Mouse (Mus musculus): ENCODE measurements at regions not wholly inside any gene's neighbourhood (a gene's known extent, or its start where the extent isn't known, plus 50 kb on each side); places are given as distances from the start of the nearest gene placed in this dataset.

DNA sequence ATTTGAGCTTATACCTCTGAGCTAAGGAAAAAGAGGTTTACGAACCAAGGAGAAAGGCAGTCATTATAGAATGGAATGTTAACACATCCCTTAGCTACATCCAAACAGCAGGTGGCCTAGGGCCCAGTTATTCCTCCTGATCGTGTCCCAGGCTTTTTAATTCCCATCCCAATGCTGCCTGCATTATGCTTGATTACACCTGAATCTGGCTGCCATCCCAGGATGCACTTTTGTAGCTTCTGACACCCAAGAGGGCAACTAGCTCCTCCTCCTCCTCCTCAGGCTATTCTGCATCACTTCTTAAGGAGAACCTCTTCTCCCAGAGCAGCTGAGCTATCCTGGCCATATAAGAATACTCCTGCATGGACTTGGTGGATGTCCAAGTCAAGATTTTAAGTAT lies 137.9 kb upstream of the Cox10 start:
- Histone ChIP-seq H3K27me3 (replicated peaks) (no peaks in the 10 kb centered on the region), H3K27ac (ENCODE audit: insufficient read depth, low read depth) (no peak overlapping the region), H3K79me2 (replicated peaks; ENCODE audit: control insufficient read depth, extremely low read depth, insufficient read depth, poor library complexity, severe bottlenecking) (no peaks in the 10 kb centered on the region), H3K9me3 (replicated peaks; ENCODE audit: low read length) (peaks cover 10% of the 10 kb centered on the region), H3K4me2 (ENCODE audit: insufficient read depth, low read depth, poor library complexity, severe bottlenecking) (no peak overlapping the region), H3K36me3 (replicated peaks in 1 of 2; ENCODE audit: control insufficient read depth in 1 of 2, insufficient read depth in 1 of 2, low read length in 1 of 2) (no peaks in the 10 kb centered on the region), H3K4me3 (replicated peaks in 1 of 3; ENCODE audit: low read depth in 2 of 3, low read length in 2 of 3, poor library complexity in 1 of 3) (no peak overlapping the region), H3K4me1 (ENCODE audit: control insufficient read depth in 1 of 2, insufficient read depth in 2 of 2) (peaks cover 0 to 4% of the 10 kb centered on the region in 2 experiments; a peak in 2 of 4 replicates), H3K9ac (ENCODE audit: insufficient read depth, low read depth) (no peak overlapping the region)
- in situ Hi-C loops (cut with MboI; ENCODE audit: low pct_ligation_motif_present, low pct_unique_long_range_greater_than_20kb, low sequenced_read_pairs) (no loop called here), dilution Hi-C loops (cut with MboI; ENCODE audit: extremely low pct_ligation_motif_present, extremely low pct_unique_long_range_greater_than_20kb, low sequenced_read_pairs) (no loop called here)
- TF ChIP-seq PAX5 (IDR thresholded peaks at IDR 0.05; ENCODE audit: low read length) (no peak), HCFC1 (IDR thresholded peaks at IDR 0.05; ENCODE audit: low read depth, low read length) (no peak), JUND (conservative IDR thresholded peaks at IDR 0.05; ENCODE audit: low read depth, low read length) (no peak), UBTF (IDR thresholded peaks at IDR 0.05; ENCODE audit: low read depth, low read length) (no peak), MAX (IDR thresholded peaks at IDR 0.05; ENCODE audit: low read length) (no peak), MAFK (IDR thresholded peaks at IDR 0.05; ENCODE audit: insufficient replicate concordance, low read length) (no peak), NRF1 (IDR thresholded peaks at IDR 0.05; ENCODE audit: low read depth, low read length) (no peak), ELF1 (IDR thresholded peaks at IDR 0.05; ENCODE audit: low read depth, low read length) (no peak), SIN3A (IDR thresholded peaks at IDR 0.05; ENCODE audit: low read length) (no peak), MXI1 (IDR thresholded peaks at IDR 0.05; ENCODE audit: low read depth, low read length) (no peak), CHD1 (IDR thresholded peaks at IDR 0.05; ENCODE audit: low read depth, low read length) (no peak), MYC (IDR thresholded peaks at IDR 0.05; ENCODE audit: low read depth, low read length) (no peak), IRF4 (IDR thresholded peaks at IDR 0.05; ENCODE audit: low read depth, low read length) (no peak), GABPA (IDR thresholded peaks at IDR 0.05; ENCODE audit: insufficient replicate concordance, low read depth, low read length) (no peak), E2F4 (IDR thresholded peaks at IDR 0.05; ENCODE audit: insufficient replicate concordance, low read depth, low read length) (no peak), JUN (IDR thresholded peaks at IDR 0.05; ENCODE audit: insufficient read depth, low read depth, low read length) (no peak), USF2 (conservative IDR thresholded peaks at IDR 0.05; ENCODE audit: low read depth, low read length) (no peak)
- no peak for DNase-seq (ENCODE audit: extremely low read depth)

DNA sequence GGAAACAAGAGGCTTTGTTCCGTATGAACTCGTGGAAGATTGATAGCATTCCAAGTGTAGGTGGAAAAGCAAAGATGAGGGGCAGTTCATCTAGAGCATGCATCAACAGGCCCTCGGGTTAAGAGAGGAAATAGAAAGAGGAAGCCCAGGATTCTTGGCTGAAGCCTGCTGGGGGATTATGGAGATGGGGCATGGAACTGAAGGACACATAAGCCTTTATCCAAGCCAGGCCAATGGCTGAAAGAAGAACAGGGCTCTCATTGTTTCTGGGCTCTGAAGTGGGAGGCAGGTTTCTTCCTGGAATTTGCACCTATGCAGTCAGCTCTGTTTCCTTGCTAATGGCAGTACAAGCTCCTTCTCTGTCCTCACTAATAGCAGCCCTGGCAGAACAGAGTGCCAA lies 131.6 kb upstream of the Cox10 start:
- in situ Hi-C loops (cut with MboI; ENCODE audit: low pct_ligation_motif_present, low pct_unique_long_range_greater_than_20kb, low sequenced_read_pairs) (no loop called here), dilution Hi-C loops (cut with MboI; ENCODE audit: extremely low pct_ligation_motif_present, extremely low pct_unique_long_range_greater_than_20kb, low sequenced_read_pairs) (no loop called here)
- Histone ChIP-seq H3K9ac (ENCODE audit: insufficient read depth, low read depth) (no peak overlapping the region), H3K27ac (ENCODE audit: insufficient read depth, low read depth) (no peak overlapping the region), H3K79me2 (replicated peaks; ENCODE audit: control insufficient read depth, extremely low read depth, insufficient read depth, poor library complexity, severe bottlenecking) (no peaks in the 10 kb centered on the region), H3K36me3 (replicated peaks in 1 of 2; ENCODE audit: control insufficient read depth in 1 of 2, insufficient read depth in 1 of 2, low read length in 1 of 2) (no peaks in the 10 kb centered on the region), H3K4me2 (ENCODE audit: insufficient read depth, low read depth, poor library complexity, severe bottlenecking) (no peak overlapping the region), H3K27me3 (replicated peaks) (peaks cover under 1% of the 10 kb centered on the region), H3K4me3 (replicated peaks in 1 of 3; ENCODE audit: low read depth in 2 of 3, low read length in 2 of 3, poor library complexity in 1 of 3) (no peak overlapping the region), H3K9me3 (replicated peaks; ENCODE audit: low read length) (peaks cover 2% of the 10 kb centered on the region), H3K4me1 (ENCODE audit: control insufficient read depth in 1 of 2, insufficient read depth in 2 of 2) (peaks cover 0 to 22% of the 10 kb centered on the region in 2 experiments; a peak in 3 of 4 replicates)
- no peak for DNase-seq (ENCODE audit: extremely low read depth)
- TF ChIP-seq MAX (IDR thresholded peaks at IDR 0.05; ENCODE audit: low read length), result no peak
- TF ChIP-seq PAX5 (IDR thresholded peaks at IDR 0.05; ENCODE audit: low read length), result no peak
- no peak for TF ChIP-seq ZC3H11A (IDR thresholded peaks at IDR 0.05; ENCODE audit: low read depth, low read length)

All from CH12.LX (cell line).